Mouse (Mus musculus): Measurements from ENCODE around the gene Rasa3. TPM values are rescaled to one million over a fixed set of nuclear protein-coding genes. Genes with fewer than 3 reads are reported as not detected.
A peak's percentile ranks its signal among the peaks of the same experiment; 100 is the strongest.

Gene Rasa3
- total and polyA plus RNA-seq, 3 experiments: 22.4 to 28.0 TPM; not detected in 1

DNA sequence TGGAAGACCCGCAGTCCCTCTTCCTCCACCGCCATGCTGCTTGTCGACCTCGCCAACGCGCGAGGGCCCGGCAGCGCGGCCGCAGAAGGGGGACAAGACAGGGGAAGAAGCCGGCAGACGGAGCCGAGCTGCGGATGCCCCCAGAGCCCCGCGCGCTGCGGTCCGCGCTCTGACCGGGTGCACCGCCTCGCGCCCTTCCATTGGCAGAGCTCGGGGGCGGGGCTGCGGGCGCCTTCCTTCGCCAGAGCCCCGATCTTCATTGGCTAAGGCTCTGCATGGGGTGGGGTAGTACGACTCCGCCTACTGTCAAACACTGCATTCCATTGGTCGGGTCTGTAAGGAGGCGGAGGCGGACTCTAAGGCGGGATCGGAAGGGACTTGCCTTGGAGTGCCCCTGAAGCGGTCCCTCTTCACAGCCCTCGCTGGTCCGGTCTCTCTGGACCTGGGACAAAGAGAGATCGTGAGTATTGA, at the start of gene Rasa3 (continued):
- TF ChIP-seq CTCF (IDR thresholded peaks at IDR 0.05 in 2 of 3, conservative IDR thresholded peaks at IDR 0.05 in 1 of 3; ENCODE audit: control insufficient read depth in 1 of 3, insufficient read depth in 1 of 3, low read depth in 2 of 3, low read length in 3 of 3, poor library complexity in 1 of 3, severe bottlenecking in 1 of 3) (no peak), ZC3H11A (IDR thresholded peaks at IDR 0.05; ENCODE audit: low read depth, low read length) (no peak), ELF1 (IDR thresholded peaks at IDR 0.05; ENCODE audit: low read depth, low read length) (peak; percentile 8; the same call in 1 of the 2 replicates)

DNA sequence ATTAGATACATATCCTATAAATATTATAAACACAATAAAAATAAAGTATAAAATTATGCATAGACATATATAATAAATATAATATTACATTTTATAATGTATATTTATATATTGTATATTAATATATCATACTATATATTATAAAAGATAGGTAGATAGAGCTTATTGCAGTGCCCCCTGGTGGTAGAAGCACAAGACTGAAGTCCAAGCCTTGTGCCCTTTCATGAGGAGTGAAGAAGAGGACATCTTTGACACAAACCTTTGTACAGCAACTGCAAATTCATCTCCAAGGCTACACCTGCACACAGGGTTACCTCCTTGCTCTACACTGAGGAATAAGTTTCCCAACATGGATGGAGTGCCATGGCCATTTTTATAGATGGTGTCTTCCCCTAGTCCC, 48.3 kb upstream of the Rasa3 start:
- no peak for TF ChIP-seq CHD1 (IDR thresholded peaks at IDR 0.05; ENCODE audit: low read depth, low read length)
- no peak for TF ChIP-seq TCF12 (IDR thresholded peaks at IDR 0.05; ENCODE audit: low read depth, low read length)
- TF ChIP-seq SMC3 (IDR thresholded peaks at IDR 0.05; ENCODE audit: low read depth, low read length): peak; percentile 90
- TF ChIP-seq CTCF (IDR thresholded peaks at IDR 0.05 in 2 of 3, conservative IDR thresholded peaks at IDR 0.05 in 1 of 3; ENCODE audit: control insufficient read depth in 1 of 3, insufficient read depth in 1 of 3, low read depth in 2 of 3, low read length in 3 of 3, poor library complexity in 1 of 3, severe bottlenecking in 1 of 3): peak; percentile 65 to 73 (median 67)
- peak; percentile 88 for TF ChIP-seq ZC3H11A (IDR thresholded peaks at IDR 0.05; ENCODE audit: low read depth, low read length)
- no peak for TF ChIP-seq MYB (IDR thresholded peaks at IDR 0.05; ENCODE audit: low read depth, low read length)
- peak; percentile 66 for TF ChIP-seq RAD21 (IDR thresholded peaks at IDR 0.05; ENCODE audit: low read depth, low read length)
- H3K4me1 ChIP-seq (ENCODE audit: control insufficient read depth in 1 of 2, insufficient read depth in 2 of 2, low read length in 2 of 2): peaks cover 0 to 2% of the 10 kb centered on the region in 2 experiments; a peak in 1 of 4 replicates
- DNase-seq (ENCODE audit: low read depth, low spot score): peak; percentile 70
- no peaks in the 10 kb centered on the region for H3K36me3 ChIP-seq (ENCODE audit: control insufficient read depth in 1 of 2, insufficient read depth in 2 of 2, low read length in 2 of 2)
- H3K9me3 ChIP-seq (replicated peaks; ENCODE audit: insufficient read depth, low read length): no peaks in the 10 kb centered on the region
- no peaks in the 10 kb centered on the region for H3K79me2 ChIP-seq (ENCODE audit: control insufficient read depth, insufficient read depth, low read length, poor library complexity)
- no peak overlapping the region for H3K9ac ChIP-seq (ENCODE audit: control insufficient read depth, low read depth, low read length, poor library complexity, severe bottlenecking)
- H3K4me3 ChIP-seq (ENCODE audit: control insufficient read depth in 1 of 2, insufficient read depth in 1 of 2, low read depth in 2 of 2, low read length in 2 of 2): no peak overlapping the region
- no peak overlapping the region for H3K27ac ChIP-seq (ENCODE audit: control insufficient read depth, low read depth, low read length)
- no peaks in the 10 kb centered on the region; a peak in 1 of 4 replicates for H3K27me3 ChIP-seq (ENCODE audit: control insufficient read depth in 1 of 2, insufficient read depth in 2 of 2, low read length in 2 of 2)

DNA sequence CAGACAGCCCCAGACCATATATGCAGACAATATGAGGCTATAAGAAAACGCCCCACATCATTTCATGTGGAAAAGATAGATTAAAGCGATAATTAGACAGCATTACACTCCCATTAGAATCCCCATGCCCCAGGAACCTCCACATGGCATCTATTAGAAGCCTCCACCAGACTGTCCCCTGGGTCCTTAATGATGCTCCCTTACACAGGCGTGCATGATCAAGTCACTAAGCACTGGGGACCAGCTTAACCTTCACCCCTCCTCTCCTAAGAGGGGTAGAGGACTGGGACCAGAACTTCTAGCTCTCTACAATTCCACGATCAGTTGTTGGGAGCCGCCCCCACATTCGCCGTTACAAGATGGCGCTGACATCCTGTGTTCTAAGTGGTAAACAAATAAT, 41.6 kb upstream of the Rasa3 start:
- H3K79me2 ChIP-seq (ENCODE audit: control insufficient read depth, insufficient read depth, low read length, poor library complexity): no peaks in the 10 kb centered on the region
- H3K27ac ChIP-seq (ENCODE audit: control insufficient read depth, low read depth, low read length): no peak overlapping the region
- H3K9ac ChIP-seq (ENCODE audit: control insufficient read depth, low read depth, low read length, poor library complexity, severe bottlenecking): no peak overlapping the region
- no peak overlapping the region for H3K4me3 ChIP-seq (ENCODE audit: control insufficient read depth in 1 of 2, insufficient read depth in 1 of 2, low read depth in 2 of 2, low read length in 2 of 2)
- H3K9me3 ChIP-seq (replicated peaks; ENCODE audit: insufficient read depth, low read length): no peaks in the 10 kb centered on the region
- no peaks in the 10 kb centered on the region for H3K36me3 ChIP-seq (ENCODE audit: control insufficient read depth in 1 of 2, insufficient read depth in 2 of 2, low read length in 2 of 2)
- TF ChIP-seq ZC3H11A (IDR thresholded peaks at IDR 0.05; ENCODE audit: low read depth, low read length) (no peak), RAD21 (IDR thresholded peaks at IDR 0.05; ENCODE audit: low read depth, low read length) (no peak), HCFC1 (IDR thresholded peaks at IDR 0.05; ENCODE audit: low read depth, low read length) (no peak), MXI1 (IDR thresholded peaks at IDR 0.05; ENCODE audit: low read depth, low read length) (no peak), ZMIZ1 (IDR thresholded peaks at IDR 0.05; ENCODE audit: low read depth, low read length) (no peak), UBTF (IDR thresholded peaks at IDR 0.05; ENCODE audit: borderline replicate concordance, insufficient read depth, low read depth, low read length) (no peak), EP300 (IDR thresholded peaks at IDR 0.05; ENCODE audit: low read depth in 1 of 2, low read length in 2 of 2) (no peak), MYB (IDR thresholded peaks at IDR 0.05; ENCODE audit: low read depth, low read length) (no peak), E2F4 (IDR thresholded peaks at IDR 0.05; ENCODE audit: borderline replicate concordance, low read depth, low read length) (no peak), CTCF (IDR thresholded peaks at IDR 0.05 in 2 of 3, conservative IDR thresholded peaks at IDR 0.05 in 1 of 3; ENCODE audit: control insufficient read depth in 1 of 3, insufficient read depth in 1 of 3, low read depth in 2 of 3, low read length in 3 of 3, poor library complexity in 1 of 3, severe bottlenecking in 1 of 3) (no peak), TCF12 (IDR thresholded peaks at IDR 0.05; ENCODE audit: low read depth, low read length) (no peak), GABPA (IDR thresholded peaks at IDR 0.05; ENCODE audit: low read depth, low read length) (no peak), NELFE (IDR thresholded peaks at IDR 0.05; ENCODE audit: low read depth, low read length) (no peak), SMC3 (IDR thresholded peaks at IDR 0.05; ENCODE audit: low read depth, low read length) (no peak), USF2 (IDR thresholded peaks at IDR 0.05; ENCODE audit: borderline replicate concordance in 1 of 2, insufficient read depth in 1 of 2, low read depth in 1 of 2, low read length in 2 of 2) (no peak), MEF2A (IDR thresholded peaks at IDR 0.05; ENCODE audit: extremely low read depth, insufficient replicate concordance, low read depth, low read length, poor library complexity, severe bottlenecking) (no peak), KAT2A (conservative IDR thresholded peaks at IDR 0.05; ENCODE audit: low read depth, low read length) (no peak), ETS1 (IDR thresholded peaks at IDR 0.05; ENCODE audit: low read depth, low read length) (no peak)
- H3K4me1 ChIP-seq (ENCODE audit: control insufficient read depth in 1 of 2, insufficient read depth in 2 of 2, low read length in 2 of 2): no peaks in the 10 kb centered on the region
- no peaks in the 10 kb centered on the region for H3K27me3 ChIP-seq (ENCODE audit: control insufficient read depth in 1 of 2, insufficient read depth in 2 of 2, low read length in 2 of 2)
- DNase-seq (ENCODE audit: low read depth, low spot score): no peak

Data from MEL (cell line).